Mouse (Mus musculus) embryonic facial prominence, embryonic 11.5 days (tissue): Measurements from ENCODE around the gene Eloa. TPM values are rescaled to one million over a fixed set of nuclear protein-coding genes. Genes with fewer than 3 reads are reported as not detected.

Experiments used
- ATAC-seq: fragments of 200-750 bp; cut with Nextera tagmentation; replicated peaks from 2 replicates; pipeline ENCODE4 v1.8.0; 2017; ENCODE audit warnings: low read depth; ENCODE audit not compliant: insufficient number of reproducible peaks, low FRiP score, low TSS enrichment
- DNase-seq: peaks from one replicate; pipeline ENCODE4 v3.0.0-alpha.2; 2015; ENCODE audit warnings: low spot score
- H3K27ac ChIP-seq: fragments of 300-500 bp; sonication (generic); replicated peaks from 2 replicates; pipeline ENCODE4 v1.5.1; 2014; ENCODE audit warnings: mild to moderate bottlenecking, low read depth, low read length, control low read depth
- H3K27me3 ChIP-seq: fragments of 300-500 bp; sonication (generic); 2 replicates; pipeline ENCODE4 v1.6.1; 2014; ENCODE audit warnings: mild to moderate bottlenecking, low read length, moderate library complexity, mixed read lengths; ENCODE audit not compliant: control insufficient read depth, insufficient read depth
- H3K36me3 ChIP-seq: fragments of 300-500 bp; sonication (generic); replicated peaks from 2 replicates; pipeline ENCODE4 v1.6.1; 2014; ENCODE audit warnings: low read depth, mild to moderate bottlenecking, low read length, moderate library complexity, mixed read lengths; ENCODE audit not compliant: control insufficient read depth, insufficient read depth
- H3K4me1 ChIP-seq: fragments of 300-500 bp; sonication (generic); 2 replicates; pipeline ENCODE4 v1.6.1; 2014; ENCODE audit warnings: low read length, mixed read lengths; ENCODE audit not compliant: control insufficient read depth, insufficient read depth
- H3K4me2 ChIP-seq: fragments of 300-500 bp; sonication (generic); 2 replicates; pipeline ENCODE4 v1.6.1; 2014; ENCODE audit warnings: low read depth, mild to moderate bottlenecking, control low read depth, low read length, moderate library complexity
- H3K4me3 ChIP-seq: fragments of 300-500 bp; sonication (generic); 2 replicates; pipeline ENCODE4 v1.5.1; 2014; ENCODE audit warnings: low read depth, low read length, control low read depth
- H3K9ac ChIP-seq: fragments of 300-500 bp; sonication (generic); replicated peaks from 2 replicates; pipeline ENCODE4 v1.6.1; 2014; ENCODE audit warnings: mild to moderate bottlenecking, control low read depth, low read length
- H3K9me3 ChIP-seq: fragments of 300-500 bp; sonication (generic); replicated peaks from 2 replicates; pipeline ENCODE4 v1.6.1; 2016; ENCODE audit warnings: mild to moderate bottlenecking, low read length, inconsistent platforms, mixed read lengths; ENCODE audit not compliant: control insufficient read depth
- WGBS: fragments of 180-500 bp; shearing (Covaris S2); extraction: QIAGEN DNeasy Blood & Tissue Kit; methylation state at CpG from one replicate; pipeline ENCODE4 v1.1.7; 2014; 5-methylcytosine and 5-hydroxymethylcytosine counted together
- polyA plus RNA-seq: library from polyadenylated mRNA; unstranded; fragments of >200 nt; fragmentation: Nextera tagmentation; extraction: Ambion mirVana; gene quantifications from 2 replicates; pipeline ENCODE4 v1.2.1, GENCODE M21; 2014

The Eloa gene
- polyA plus RNA-seq, 1 experiment from 2014 or later, result 51.0 TPM

- DNase-seq (no peak), ATAC-seq (no peak)
- Histone ChIP-seq H3K4me1 (no peaks in the 10 kb centered on the region; the same call in 1 of the 2 replicates), H3K9ac (peak overlapping the region; percentile 60), H3K27me3 (no peaks in the 10 kb centered on the region), H3K4me2 (peak overlapping the region; percentile 70), H3K27ac (no peak overlapping the region), H3K9me3 (no peaks in the 10 kb centered on the region), H3K36me3 (peaks cover 16% of the 10 kb centered on the region), H3K4me3 (peak overlapping the region; percentile 69)
- WGBS, result 5% methylated on average over 12 of the region's 12 CpGs
Observed at GRCm38 (mm10) chr4:135964426-135964825, 57.1 kb downstream of the Eloa start.

- Histone ChIP-seq H3K4me3 (peak within 1 kb of the TSS; percentile 69), H3K27me3 (no peaks in the 10 kb centered on the region), H3K4me1 (no peaks in the 10 kb centered on the region; the same call in 1 of the 2 replicates), H3K27ac (peak within 1 kb of the TSS; percentile 73), H3K9me3 (no peaks in the 10 kb centered on the region), H3K9ac (peak within 1 kb of the TSS; percentile 82), H3K4me2 (peak within 1 kb of the TSS; percentile 70), H3K36me3 (peaks cover 9% of the 10 kb centered on the region)
- DNase-seq, result peak; percentile 98
- ATAC-seq, result peak; percentile 89
- under 1% methylated on average over 55 of the region's 56 CpGs for WGBS
Observed at GRCm38 (mm10) chr4:135963457-135964193, 57.9 kb downstream of the Eloa start, which contains the start of gene Gale. Gene Gale, plus strand, starts transcription at chr4:135963727.

GRCm38 (mm10) chr4:135962946-135963345 lies 58.6 kb downstream of the Eloa start:
- Histone ChIP-seq H3K27ac (peak overlapping the region; percentile 73), H3K4me2 (peak overlapping the region; percentile 70), H3K36me3 (peaks cover 4% of the 10 kb centered on the region), H3K27me3 (no peaks in the 10 kb centered on the region), H3K9me3 (no peaks in the 10 kb centered on the region), H3K4me1 (no peaks in the 10 kb centered on the region; the same call in 1 of the 2 replicates), H3K4me3 (peak overlapping the region; percentile 69), H3K9ac (peak overlapping the region; percentile 82)
- 6% methylated on average over 15 of the region's 15 CpGs for WGBS
- ATAC-seq (no peak), DNase-seq (no peak)

GRCm38 (mm10) chr4:135962198-135962597 lies 59.4 kb downstream of the Eloa start:
- DNase-seq (no peak), ATAC-seq (no peak)
- Histone ChIP-seq H3K36me3 (no peaks in the 10 kb centered on the region; the same call in 1 of the 2 replicates), H3K9ac (no peak overlapping the region), H3K4me1 (no peaks in the 10 kb centered on the region; the same call in 1 of the 2 replicates), H3K27me3 (no peaks in the 10 kb centered on the region), H3K9me3 (no peaks in the 10 kb centered on the region), H3K27ac (no peak overlapping the region), H3K4me2 (no peak overlapping the region), H3K4me3 (no peak overlapping the region)
- WGBS, result 83% methylated on average over 7 of the region's 7 CpGs

- 84% methylated on average over 5 of the region's 5 CpGs for WGBS
- Histone ChIP-seq H3K9me3 (no peaks in the 10 kb centered on the region), H3K36me3 (no peaks in the 10 kb centered on the region), H3K27me3 (no peaks in the 10 kb centered on the region), H3K9ac (no peak overlapping the region), H3K4me1 (no peaks in the 10 kb centered on the region; the same call in 1 of the 2 replicates), H3K4me2 (no peak overlapping the region), H3K4me3 (no peak overlapping the region), H3K27ac (no peak overlapping the region)
- DNase-seq (no peak), ATAC-seq (no peak)
Observed at GRCm38 (mm10) chr4:135961709-135962108, 59.9 kb downstream of the Eloa start.

GRCm38 (mm10) chr4:135960717-135961116 lies 60.8 kb downstream of the Eloa start:
- H3K4me2 ChIP-seq, result no peak overlapping the region

GRCm38 (mm10) chr4:135958354-135958753 lies 63.2 kb downstream of the Eloa start:
- H3K4me2 ChIP-seq, result no peak overlapping the region
- no peaks in the 10 kb centered on the region for H3K27me3 ChIP-seq
- no peak for ATAC-seq
- H3K4me1 ChIP-seq, result no peaks in the 10 kb centered on the region; the same call in 1 of the 2 replicates
- no peaks in the 10 kb centered on the region for H3K9me3 ChIP-seq
- no peaks in the 10 kb centered on the region for H3K36me3 ChIP-seq
- H3K9ac ChIP-seq, result no peak overlapping the region
- no peak overlapping the region for H3K27ac ChIP-seq
- no peak for DNase-seq
- H3K4me3 ChIP-seq, result no peak overlapping the region
- 59% methylated on average over 8 of the region's 8 CpGs for WGBS

More at GRCm38 (mm10) chr4:135960717-135961116, 60.8 kb downstream of the Eloa start:
- no peaks in the 10 kb centered on the region; the same call in 1 of the 2 replicates for H3K4me1 ChIP-seq
- peak; percentile 91 for DNase-seq
- no peaks in the 10 kb centered on the region for H3K36me3 ChIP-seq
- H3K9ac ChIP-seq, result no peak overlapping the region; the same call in 1 of the 2 replicates
- no peaks in the 10 kb centered on the region for H3K27me3 ChIP-seq
- 27% methylated on average over 5 of the region's 5 CpGs for WGBS
- H3K9me3 ChIP-seq, result no peaks in the 10 kb centered on the region
- no peak overlapping the region for H3K27ac ChIP-seq
- no peak for ATAC-seq
- no peak overlapping the region for H3K4me3 ChIP-seq

- WGBS, result 82% methylated on average over 9 of the region's 9 CpGs
- H3K27me3 ChIP-seq, result no peaks in the 10 kb centered on the region
- DNase-seq (no peak), ATAC-seq (no peak)
- no peaks in the 10 kb centered on the region; the same call in 1 of the 2 replicates for H3K36me3 ChIP-seq
- H3K4me1 ChIP-seq, result no peaks in the 10 kb centered on the region
- no peak overlapping the region for H3K27ac ChIP-seq
- no peak overlapping the region for H3K4me2 ChIP-seq
- H3K9ac ChIP-seq, result no peak overlapping the region
- no peaks in the 10 kb centered on the region for H3K9me3 ChIP-seq
- no peak overlapping the region for H3K4me3 ChIP-seq
Observed at GRCm38 (mm10) chr4:135955886-135956285, 65.7 kb downstream of the Eloa start.
